Mouse (Mus musculus): ENCODE measurements around the gene Cep85l. TPM values are rescaled to one million over a fixed set of nuclear protein-coding genes. Genes with fewer than 3 reads are reported as not detected.

The Cep85l gene
- polyA plus RNA-seq, 1 experiment from 2014 or later = 6.6 TPM

DNA sequence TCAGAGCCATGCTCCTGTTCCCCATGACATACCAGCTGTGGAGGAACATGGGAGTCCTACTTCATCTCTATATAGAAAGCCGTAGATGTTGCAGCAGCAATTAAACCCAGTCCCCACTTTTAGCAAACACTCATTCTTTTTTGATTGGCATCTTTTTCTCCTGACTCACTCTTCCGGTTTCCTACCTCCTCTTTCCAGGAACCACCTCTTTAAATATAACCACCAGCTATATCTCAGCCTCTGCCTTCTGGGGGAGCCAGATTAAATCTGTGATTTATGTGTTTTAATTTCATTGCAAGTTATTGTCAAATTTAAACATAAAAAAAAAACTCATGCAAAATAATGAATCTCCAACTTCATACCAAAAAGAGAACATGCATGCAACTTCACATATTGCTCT is 37.3 kb upstream of the Cep85l start:
- H3K4me3 ChIP-seq (ENCODE audit: low read depth, low read length) = no peak overlapping the region
- H3K4me2 ChIP-seq (ENCODE audit: low read depth, low read length) = no peak overlapping the region
- no peaks in the 10 kb centered on the region for H3K9me3 ChIP-seq (replicated peaks; ENCODE audit: control insufficient read depth, low read length)
- no peak overlapping the region for H3K27ac ChIP-seq (replicated peaks; ENCODE audit: low read depth, low read length)
- no peaks in the 10 kb centered on the region for H3K4me1 ChIP-seq (ENCODE audit: control insufficient read depth, insufficient read depth, low read length)
- no peak for ATAC-seq (replicated peaks; ENCODE audit: insufficient number of reproducible peaks, low FRiP score, low TSS enrichment, low read depth)
- no peaks in the 10 kb centered on the region for H3K27me3 ChIP-seq (ENCODE audit: control insufficient read depth, insufficient read depth, low read length)
- H3K36me3 ChIP-seq (replicated peaks; ENCODE audit: control insufficient read depth, insufficient read depth, low read depth, low read length) = no peaks in the 10 kb centered on the region
- no peak overlapping the region for H3K9ac ChIP-seq (replicated peaks; ENCODE audit: low read length)
- no peak for DNase-seq (ENCODE audit: low spot score)
- WGBS = 79% methylated on average over 2 of the region's 2 CpGs

DNA sequence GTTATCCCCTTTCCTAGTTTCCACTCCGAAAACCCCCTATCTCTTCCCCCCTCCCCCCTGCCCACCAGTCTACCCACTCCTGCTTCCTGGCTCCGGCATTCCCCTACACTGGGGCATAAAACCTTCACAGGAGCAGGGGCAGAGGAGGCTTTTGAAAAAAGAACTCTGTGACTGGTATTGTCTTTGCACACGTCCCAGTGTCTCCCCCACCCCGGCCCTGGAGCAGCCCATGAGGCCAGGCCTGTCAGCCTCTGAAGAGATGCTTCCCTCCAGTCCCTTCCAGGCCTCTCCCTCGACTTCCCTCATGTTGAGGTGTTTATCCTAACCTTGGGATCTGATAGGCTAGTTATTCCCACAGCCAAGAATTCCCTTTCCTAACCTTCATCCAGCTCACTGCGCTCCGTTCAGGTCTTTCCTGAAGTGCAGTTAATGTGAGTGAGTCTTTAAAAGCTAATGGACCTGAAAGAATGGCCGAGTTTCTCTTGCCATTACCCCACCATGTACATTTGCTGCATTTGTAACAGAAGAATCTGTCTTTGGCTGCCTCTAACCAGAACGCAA is 36.5 kb upstream of the Cep85l start:
- H3K27ac ChIP-seq (replicated peaks; ENCODE audit: low read depth, low read length) = no peak overlapping the region
- H3K4me3 ChIP-seq (ENCODE audit: low read depth, low read length) = no peak overlapping the region
- no peaks in the 10 kb centered on the region for H3K9me3 ChIP-seq (replicated peaks; ENCODE audit: control insufficient read depth, low read length)
- H3K9ac ChIP-seq (replicated peaks; ENCODE audit: low read length) = no peak overlapping the region
- no peak overlapping the region for H3K4me2 ChIP-seq (ENCODE audit: low read depth, low read length)
- no peaks in the 10 kb centered on the region for H3K27me3 ChIP-seq (ENCODE audit: control insufficient read depth, insufficient read depth, low read length)
- DNase-seq (ENCODE audit: low spot score) = no peak
- no peaks in the 10 kb centered on the region for H3K4me1 ChIP-seq (ENCODE audit: control insufficient read depth, insufficient read depth, low read length)
- no peaks in the 10 kb centered on the region for H3K36me3 ChIP-seq (replicated peaks; ENCODE audit: control insufficient read depth, insufficient read depth, low read depth, low read length)
- ATAC-seq (replicated peaks; ENCODE audit: insufficient number of reproducible peaks, low FRiP score, low TSS enrichment, low read depth) = no peak
- WGBS = 65% methylated on average over 9 of the region's 9 CpGs

DNA sequence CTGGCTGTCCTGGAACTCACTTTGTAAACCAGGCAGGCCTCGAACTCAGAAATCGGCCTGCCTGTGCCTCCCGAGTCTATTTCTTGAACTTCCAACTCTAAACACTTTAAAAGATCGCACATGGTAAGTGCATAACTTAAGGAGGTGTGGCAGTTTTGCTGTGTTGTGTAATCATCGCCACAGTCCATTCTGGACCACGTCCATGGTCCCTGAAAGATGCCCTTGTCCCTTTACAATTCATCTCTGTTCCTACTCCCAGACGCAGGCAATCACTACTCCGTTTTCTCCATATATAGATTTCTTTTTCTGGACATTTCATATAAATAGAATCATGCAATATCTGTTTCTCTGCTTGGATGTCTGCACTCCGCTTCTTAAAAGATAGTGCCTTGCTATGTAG is 35.5 kb upstream of the Cep85l start:
- Histone ChIP-seq H3K9me3 (replicated peaks; ENCODE audit: control insufficient read depth, low read length) (no peaks in the 10 kb centered on the region), H3K36me3 (replicated peaks; ENCODE audit: control insufficient read depth, insufficient read depth, low read depth, low read length) (no peaks in the 10 kb centered on the region), H3K27me3 (ENCODE audit: control insufficient read depth, insufficient read depth, low read length) (no peaks in the 10 kb centered on the region), H3K4me3 (ENCODE audit: low read depth, low read length) (no peak overlapping the region), H3K27ac (replicated peaks; ENCODE audit: low read depth, low read length) (no peak overlapping the region), H3K4me2 (ENCODE audit: low read depth, low read length) (no peak overlapping the region), H3K9ac (replicated peaks; ENCODE audit: low read length) (no peak overlapping the region), H3K4me1 (ENCODE audit: control insufficient read depth, insufficient read depth, low read length) (no peaks in the 10 kb centered on the region)
- no peak for DNase-seq (ENCODE audit: low spot score)
- WGBS = 72% methylated on average over 9 of the region's 9 CpGs
- ATAC-seq (replicated peaks; ENCODE audit: insufficient number of reproducible peaks, low FRiP score, low TSS enrichment, low read depth) = no peak

DNA sequence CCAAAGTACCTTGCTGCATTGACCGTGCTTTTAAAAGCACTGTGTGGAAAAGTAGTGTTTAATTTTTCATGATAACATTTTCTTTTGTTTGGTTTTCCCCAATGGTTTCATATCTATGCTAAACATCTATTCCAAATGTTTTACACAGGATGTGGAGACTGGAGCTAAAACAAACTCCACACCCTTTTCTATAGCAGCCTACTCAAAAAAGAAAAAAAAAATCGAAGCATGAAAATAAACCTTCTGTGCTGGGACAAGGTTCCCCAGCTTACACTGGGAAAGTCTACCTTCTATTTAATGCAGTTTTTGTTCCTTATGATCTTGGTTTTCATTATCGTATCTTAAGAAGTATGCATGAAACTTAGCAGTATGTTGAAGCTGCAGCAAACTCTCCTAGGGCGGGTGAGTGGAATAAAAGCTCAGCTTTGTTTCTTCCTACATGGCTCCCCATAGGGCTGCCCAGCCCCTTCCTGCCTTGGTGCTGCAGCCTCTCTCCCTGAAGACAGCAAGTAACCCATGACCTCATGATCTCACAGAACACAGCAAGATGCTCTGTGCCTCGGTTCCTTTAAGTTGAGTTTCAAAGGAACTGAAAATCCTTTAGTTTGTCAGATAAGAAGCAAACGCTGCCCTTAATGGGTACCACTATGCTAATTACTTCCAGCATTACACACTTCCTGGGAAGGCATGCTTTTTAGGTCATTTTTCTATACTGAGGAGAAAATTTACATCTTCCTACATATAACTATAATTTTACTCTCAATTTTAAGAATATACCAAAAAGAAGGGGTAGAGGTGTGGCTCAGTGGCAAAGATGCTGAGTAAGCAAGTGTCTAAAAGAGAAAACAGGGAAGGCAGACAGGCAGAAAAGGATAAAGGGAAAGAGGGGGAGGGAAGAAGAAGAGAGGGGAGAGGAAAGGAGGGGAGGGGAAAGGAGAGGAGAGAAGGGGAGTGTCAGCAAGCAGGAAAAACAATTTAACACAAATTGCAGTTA is 34.6 kb upstream of the Cep85l start:
- no peaks in the 10 kb centered on the region for H3K27me3 ChIP-seq (ENCODE audit: control insufficient read depth, insufficient read depth, low read length)
- no peaks in the 10 kb centered on the region for H3K9me3 ChIP-seq (replicated peaks; ENCODE audit: control insufficient read depth, low read length)
- H3K27ac ChIP-seq (replicated peaks; ENCODE audit: low read depth, low read length) = no peak overlapping the region; the same call in 1 of the 2 replicates
- no peak overlapping the region for H3K9ac ChIP-seq (replicated peaks; ENCODE audit: low read length)
- no peak overlapping the region for H3K4me3 ChIP-seq (ENCODE audit: low read depth, low read length)
- H3K4me2 ChIP-seq (ENCODE audit: low read depth, low read length) = no peak overlapping the region
- 21% methylated on average over 6 of the region's 6 CpGs for WGBS
- no peak for ATAC-seq (replicated peaks; ENCODE audit: insufficient number of reproducible peaks, low FRiP score, low TSS enrichment, low read depth)
- peak; percentile 30 for DNase-seq (ENCODE audit: low spot score)
- H3K4me1 ChIP-seq (ENCODE audit: control insufficient read depth, insufficient read depth, low read length) = no peaks in the 10 kb centered on the region
- H3K36me3 ChIP-seq (replicated peaks; ENCODE audit: control insufficient read depth, insufficient read depth, low read depth, low read length) = no peaks in the 10 kb centered on the region

DNA sequence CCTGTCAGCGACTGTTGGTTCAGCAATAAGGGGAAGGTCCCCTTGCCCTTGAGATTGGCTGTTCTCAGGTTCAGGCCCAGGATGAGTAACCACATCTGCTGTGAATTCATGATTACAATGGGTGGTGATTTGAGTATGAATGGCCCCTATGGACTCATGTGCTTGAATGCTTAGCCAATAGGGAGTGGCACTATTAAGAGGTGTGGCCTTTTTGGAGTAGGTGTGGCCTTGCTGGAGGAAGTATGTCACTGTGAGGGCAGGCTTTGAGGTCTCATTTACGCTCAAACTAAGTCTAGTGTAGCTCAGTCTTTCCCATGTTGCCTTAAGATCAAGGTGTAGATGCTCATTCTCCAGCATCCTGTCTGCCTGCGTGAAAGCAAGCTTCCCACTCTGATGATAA is 33.2 kb upstream of the Cep85l start:
- DNase-seq (ENCODE audit: low spot score) = no peak
- Histone ChIP-seq H3K4me2 (ENCODE audit: low read depth, low read length) (no peak overlapping the region), H3K27me3 (ENCODE audit: control insufficient read depth, insufficient read depth, low read length) (no peaks in the 10 kb centered on the region), H3K4me3 (ENCODE audit: low read depth, low read length) (no peak overlapping the region), H3K27ac (replicated peaks; ENCODE audit: low read depth, low read length) (no peak overlapping the region), H3K4me1 (ENCODE audit: control insufficient read depth, insufficient read depth, low read length) (no peaks in the 10 kb centered on the region), H3K36me3 (replicated peaks; ENCODE audit: control insufficient read depth, insufficient read depth, low read depth, low read length) (no peaks in the 10 kb centered on the region), H3K9ac (replicated peaks; ENCODE audit: low read length) (no peak overlapping the region), H3K9me3 (replicated peaks; ENCODE audit: control insufficient read depth, low read length) (no peaks in the 10 kb centered on the region)
- WGBS = 87% methylated on average over 3 of the region's 3 CpGs
- ATAC-seq (replicated peaks; ENCODE audit: insufficient number of reproducible peaks, low FRiP score, low TSS enrichment, low read depth) = no peak

DNA sequence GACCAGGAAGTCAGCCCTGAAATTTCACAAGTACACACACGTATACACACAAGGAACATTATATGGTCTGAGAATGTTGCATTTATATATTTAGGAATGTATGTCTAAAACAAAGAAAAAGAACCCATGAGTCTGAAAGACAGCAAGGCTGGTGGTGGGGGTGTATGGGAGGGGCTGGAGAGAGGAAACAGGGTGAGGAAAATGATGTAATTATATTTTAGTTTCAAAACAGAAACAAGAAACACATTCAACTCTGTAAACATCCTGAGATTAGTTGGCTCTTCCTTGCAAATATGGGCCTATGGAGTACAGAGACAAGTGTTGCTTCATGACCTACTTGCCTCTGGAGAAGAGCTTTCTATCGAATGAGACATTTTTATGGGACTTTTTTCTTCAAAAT is 32.4 kb upstream of the Cep85l start:
- H3K27me3 ChIP-seq (ENCODE audit: control insufficient read depth, insufficient read depth, low read length) = no peaks in the 10 kb centered on the region
- no peak overlapping the region for H3K9ac ChIP-seq (replicated peaks; ENCODE audit: low read length)
- H3K4me1 ChIP-seq (ENCODE audit: control insufficient read depth, insufficient read depth, low read length) = no peaks in the 10 kb centered on the region
- ATAC-seq (replicated peaks; ENCODE audit: insufficient number of reproducible peaks, low FRiP score, low TSS enrichment, low read depth) (no peak), DNase-seq (ENCODE audit: low spot score) (no peak)
- no peaks in the 10 kb centered on the region for H3K36me3 ChIP-seq (replicated peaks; ENCODE audit: control insufficient read depth, insufficient read depth, low read depth, low read length)
- no peaks in the 10 kb centered on the region for H3K9me3 ChIP-seq (replicated peaks; ENCODE audit: control insufficient read depth, low read length)
- 84% methylated on average over 2 of the region's 2 CpGs for WGBS
- no peak overlapping the region for H3K4me2 ChIP-seq (ENCODE audit: low read depth, low read length)
- H3K4me3 ChIP-seq (ENCODE audit: low read depth, low read length) = no peak overlapping the region
- H3K27ac ChIP-seq (replicated peaks; ENCODE audit: low read depth, low read length) = no peak overlapping the region

DNA sequence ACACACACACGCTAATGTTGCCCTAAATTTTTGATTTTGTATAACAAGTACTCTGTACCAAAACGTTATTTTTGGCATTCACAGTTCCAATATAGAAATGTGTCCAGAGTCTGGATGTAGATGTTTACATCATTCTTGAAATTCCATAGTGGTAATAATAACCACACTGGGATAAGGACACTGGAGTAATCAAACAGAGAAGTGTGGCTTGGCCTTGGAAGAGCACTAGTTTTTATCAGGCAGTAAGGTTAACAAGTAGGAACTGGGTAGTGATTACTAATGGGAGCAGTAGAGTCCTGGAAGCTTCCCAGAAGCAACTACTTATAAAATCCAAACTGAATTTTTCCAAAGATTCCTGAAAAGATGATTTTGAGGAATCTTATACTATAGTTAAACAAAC is 31.1 kb upstream of the Cep85l start:
- Histone ChIP-seq H3K4me1 (ENCODE audit: control insufficient read depth, insufficient read depth, low read length) (no peaks in the 10 kb centered on the region), H3K4me2 (ENCODE audit: low read depth, low read length) (no peak overlapping the region), H3K9me3 (replicated peaks; ENCODE audit: control insufficient read depth, low read length) (no peaks in the 10 kb centered on the region), H3K27ac (replicated peaks; ENCODE audit: low read depth, low read length) (no peak overlapping the region), H3K27me3 (ENCODE audit: control insufficient read depth, insufficient read depth, low read length) (no peaks in the 10 kb centered on the region), H3K36me3 (replicated peaks; ENCODE audit: control insufficient read depth, insufficient read depth, low read depth, low read length) (no peaks in the 10 kb centered on the region), H3K4me3 (ENCODE audit: low read depth, low read length) (no peak overlapping the region), H3K9ac (replicated peaks; ENCODE audit: low read length) (no peak overlapping the region)
- 75% methylated on average over 2 of the region's 2 CpGs for WGBS
- DNase-seq (ENCODE audit: low spot score) (no peak), ATAC-seq (replicated peaks; ENCODE audit: insufficient number of reproducible peaks, low FRiP score, low TSS enrichment, low read depth) (no peak)

DNA sequence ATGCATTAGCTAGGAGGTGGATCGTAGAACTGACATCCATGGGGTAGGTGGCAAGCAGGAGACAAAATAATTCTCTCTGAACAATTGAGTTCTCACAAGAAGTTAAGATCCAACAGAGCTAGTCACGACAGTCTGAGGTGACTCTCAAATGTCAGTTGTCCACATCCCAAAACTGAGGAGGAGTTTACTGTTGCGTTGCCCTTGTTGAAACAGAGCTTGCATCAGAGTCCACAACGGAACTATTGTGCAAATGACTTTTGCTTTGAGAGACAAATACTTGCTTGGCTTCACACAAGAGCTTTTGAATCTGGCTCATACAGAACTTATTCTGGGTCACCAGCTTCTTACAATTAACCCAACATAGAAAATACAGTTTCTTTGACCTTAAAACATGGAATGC is 27.7 kb upstream of the Cep85l start:
- Histone ChIP-seq H3K9ac (replicated peaks; ENCODE audit: low read length) (no peak overlapping the region), H3K36me3 (replicated peaks; ENCODE audit: control insufficient read depth, insufficient read depth, low read depth, low read length) (no peaks in the 10 kb centered on the region), H3K4me2 (ENCODE audit: low read depth, low read length) (no peak overlapping the region), H3K27ac (replicated peaks; ENCODE audit: low read depth, low read length) (no peak overlapping the region), H3K9me3 (replicated peaks; ENCODE audit: control insufficient read depth, low read length) (no peaks in the 10 kb centered on the region), H3K4me3 (ENCODE audit: low read depth, low read length) (no peak overlapping the region), H3K27me3 (ENCODE audit: control insufficient read depth, insufficient read depth, low read length) (no peaks in the 10 kb centered on the region), H3K4me1 (ENCODE audit: control insufficient read depth, insufficient read depth, low read length) (no peaks in the 10 kb centered on the region)
- ATAC-seq (replicated peaks; ENCODE audit: insufficient number of reproducible peaks, low FRiP score, low TSS enrichment, low read depth) (no peak), DNase-seq (ENCODE audit: low spot score) (no peak)
- 79% methylated on average over 4 of the region's 4 CpGs for WGBS

Data from embryonic facial prominence, embryonic 11.5 days (tissue).